Mouse (Mus musculus) heart, embryonic 11.5 days (tissue): Measurements from ENCODE around the gene Stpg3. TPM values are rescaled to one million over a fixed set of nuclear protein-coding genes. Genes with fewer than 3 reads are reported as not detected.

ENCODE experiments used
- ATAC-seq: fragments of 200-750 bp; cut with Nextera tagmentation; replicated peaks from 2 replicates; pipeline ENCODE4 v1.8.0; 2017; ENCODE audit warnings: moderate library complexity; ENCODE audit not compliant: insufficient number of reproducible peaks, low FRiP score, low TSS enrichment
- H3K27ac ChIP-seq: fragments of 300-500 bp; sonication (generic); 2 replicates; pipeline ENCODE4 v1.5.1; 2014; ENCODE audit warnings: mild to moderate bottlenecking, low read depth, low read length
- H3K27me3 ChIP-seq: fragments of 300-500 bp; sonication (generic); 2 replicates; pipeline ENCODE4 v1.6.1; 2014; ENCODE audit warnings: mild to moderate bottlenecking, low read length, mixed read lengths; ENCODE audit not compliant: control insufficient read depth, insufficient read depth
- H3K36me3 ChIP-seq: fragments of 300-500 bp; sonication (generic); 2 replicates; pipeline ENCODE4 v1.6.1; 2014; ENCODE audit warnings: mild to moderate bottlenecking, low read length, moderate library complexity, mixed read lengths; ENCODE audit not compliant: control insufficient read depth, insufficient read depth
- H3K4me1 ChIP-seq: fragments of 300-500 bp; sonication (generic); 2 replicates; pipeline ENCODE4 v1.6.1; 2014; ENCODE audit warnings: low read length; ENCODE audit not compliant: control insufficient read depth, insufficient read depth
- H3K4me2 ChIP-seq: fragments of 300-500 bp; sonication (generic); 2 replicates; pipeline ENCODE4 v1.6.1; 2014; ENCODE audit warnings: mild to moderate bottlenecking, moderate library complexity
- H3K4me3 ChIP-seq: fragments of 300-500 bp; sonication (generic); 2 replicates; pipeline ENCODE4 v1.5.1; 2014; ENCODE audit warnings: low read depth, low read length
- H3K9ac ChIP-seq: fragments of 300-500 bp; sonication (generic); 2 replicates; pipeline ENCODE4 v1.6.1; 2014; ENCODE audit warnings: mild to moderate bottlenecking, low read depth, low read length, moderate library complexity
- H3K9me3 ChIP-seq: fragments of 300-500 bp; sonication (generic); replicated peaks from 2 replicates; pipeline ENCODE4 v1.6.1; 2016; ENCODE audit warnings: low read length; ENCODE audit not compliant: control insufficient read depth
- WGBS: fragments of 180-500 bp; shearing (Covaris S2); extraction: QIAGEN DNeasy Blood & Tissue Kit; methylation state at CpG from one replicate; pipeline ENCODE4 v1.1.7; 2014; ENCODE audit not compliant: insufficient replicate concordance; 5-methylcytosine and 5-hydroxymethylcytosine counted together
- polyA plus RNA-seq: library from polyadenylated mRNA; unstranded; fragments of >200 nt; fragmentation: Nextera tagmentation; extraction: Ambion mirVana; gene quantifications from 2 replicates; pipeline ENCODE4 v1.2.1, GENCODE M21; 2014

Gene Stpg3
- polyA plus RNA-seq, 1 experiment from 2014 or later, result not detected

DNA sequence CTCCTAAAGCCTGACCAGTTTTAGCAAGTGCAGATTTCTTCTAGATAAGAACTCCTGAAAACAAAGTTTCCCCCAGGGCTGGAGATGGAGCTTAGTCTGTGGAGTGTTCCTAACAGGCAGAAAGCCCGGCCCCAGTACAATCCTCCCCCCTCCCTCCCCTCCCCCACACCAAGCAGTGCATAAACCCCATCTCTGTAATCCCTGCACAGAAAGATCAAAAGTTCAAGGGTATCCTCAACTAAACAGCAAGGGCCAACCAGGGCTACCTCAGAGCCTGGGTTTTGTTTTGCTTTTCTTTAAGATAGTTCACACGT, 45.8 kb downstream of the Stpg3 start:
- H3K4me2 ChIP-seq, result peak overlapping the region; percentile 82
- H3K9ac ChIP-seq, result peak overlapping the region; percentile 77
- peaks cover 17% of the 10 kb centered on the region for H3K4me1 ChIP-seq
- no peaks in the 10 kb centered on the region for H3K36me3 ChIP-seq
- peak overlapping the region; percentile 10; the same call in 1 of the 2 replicates for H3K27ac ChIP-seq
- no peak for ATAC-seq
- H3K4me3 ChIP-seq, result peak overlapping the region; percentile 55
- H3K9me3 ChIP-seq, result no peaks in the 10 kb centered on the region
- WGBS, result 16% methylated on average over 2 of the region's 2 CpGs
- no peaks in the 10 kb centered on the region for H3K27me3 ChIP-seq

DNA sequence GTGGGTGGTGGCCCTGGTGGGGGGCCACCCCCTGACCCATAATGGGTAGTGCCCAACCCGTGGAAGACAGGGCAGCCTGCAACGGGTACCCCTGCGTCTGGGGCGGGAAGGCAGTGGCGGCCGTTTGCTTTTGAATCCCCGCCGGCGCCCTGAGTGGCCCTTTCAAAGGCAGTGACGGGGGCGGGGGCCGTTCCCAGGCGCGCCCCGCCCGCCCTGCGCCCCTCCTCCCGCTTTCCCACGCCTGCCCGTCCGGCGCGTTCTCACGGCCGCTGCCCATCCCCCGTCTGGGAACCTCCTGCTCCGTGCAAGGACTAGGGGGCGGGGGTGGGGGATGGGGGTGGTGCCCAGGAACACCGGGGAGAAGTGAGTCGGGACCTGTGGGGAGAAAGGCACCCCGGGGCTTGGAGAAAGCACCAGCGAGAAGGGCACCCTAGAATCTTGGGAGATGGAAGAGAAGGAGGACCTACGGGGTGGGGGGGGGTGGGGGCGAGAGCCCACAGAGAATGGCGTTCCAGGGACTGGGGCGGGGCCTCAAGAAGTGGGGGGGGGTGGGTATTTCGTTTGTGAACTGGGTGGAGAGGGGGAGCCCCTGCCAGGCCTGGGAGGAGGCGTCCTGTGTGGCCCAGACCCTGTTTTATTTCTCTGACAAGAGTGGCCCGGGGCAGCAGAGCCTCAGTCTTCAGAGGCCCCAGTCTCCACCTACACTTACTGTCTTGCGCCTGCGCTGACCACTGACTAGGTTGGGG, 46.3 kb downstream of the Stpg3 start:
- Histone ChIP-seq H3K9me3 (no peaks in the 10 kb centered on the region), H3K4me1 (peaks cover 22% of the 10 kb centered on the region), H3K27ac (peak overlapping the region; percentile 81), H3K4me2 (peak overlapping the region; percentile 82), H3K27me3 (no peaks in the 10 kb centered on the region), H3K9ac (peak overlapping the region; percentile 77), H3K36me3 (no peaks in the 10 kb centered on the region), H3K4me3 (peak overlapping the region; percentile 55)
- peak; percentile 76 for ATAC-seq
- WGBS, result under 1% methylated on average over 27 of the region's 41 CpGs

DNA sequence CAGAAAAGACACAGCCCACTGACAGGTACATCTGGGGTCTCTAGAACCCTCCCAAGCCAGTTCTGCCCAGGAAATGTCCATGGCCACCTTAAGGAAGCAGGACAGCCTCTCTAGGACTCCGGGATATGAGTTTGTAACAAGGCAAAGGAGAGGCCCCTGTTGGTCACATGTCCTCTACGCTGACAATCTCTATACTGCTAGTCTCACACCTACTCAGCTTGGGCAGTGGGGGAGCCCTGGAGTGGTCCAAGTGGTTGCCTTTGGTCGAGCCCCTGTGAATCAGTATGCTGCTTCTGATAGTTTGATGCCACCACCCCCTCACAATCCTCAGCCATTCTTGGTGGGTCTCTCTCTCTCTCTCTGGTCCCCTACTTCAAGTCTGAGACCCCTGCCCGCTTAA, 47.0 kb downstream of the Stpg3 start:
- peak overlapping the region; percentile 81 for H3K27ac ChIP-seq
- ATAC-seq, result 0 out of 2 replicates have a peak, but pooled peaks have one; percentile 22
- H3K4me2 ChIP-seq, result peak overlapping the region; percentile 82
- H3K4me3 ChIP-seq, result peak overlapping the region; percentile 55
- H3K27me3 ChIP-seq, result peaks cover 4% of the 10 kb centered on the region; the same call in 1 of the 2 replicates
- peak overlapping the region; percentile 77 for H3K9ac ChIP-seq
- WGBS, result 19% methylated on average over 4 of the region's 4 CpGs
- peaks cover 22% of the 10 kb centered on the region for H3K4me1 ChIP-seq
- H3K36me3 ChIP-seq, result no peaks in the 10 kb centered on the region
- H3K9me3 ChIP-seq, result no peaks in the 10 kb centered on the region

Other genes with a start within 250 kb of the Stpg3 start
- 123 and 137 TPM in 2 replicates for gene Mrpl41, start 239.5 kb downstream of the Stpg3 start, polyA plus RNA-seq
- gene Pnpla7, start 238.6 kb downstream of the Stpg3 start, polyA plus RNA-seq, result 6.9 and 8.1 TPM in 2 replicates
- gene Nsmf, start 160.3 kb downstream of the Stpg3 start, polyA plus RNA-seq, result 32.9 and 37.7 TPM in 2 replicates
- not detected in 2 replicates for gene Entpd8, start 134.3 kb downstream of the Stpg3 start, polyA plus RNA-seq
- 0.10 TPM in 1 of 2 replicates, not detected in the other for gene Noxa1, start 119.5 kb downstream of the Stpg3 start, polyA plus RNA-seq
- gene Nrarp, start 33.9 kb downstream of the Stpg3 start, polyA plus RNA-seq, result 4.5 and 4.8 TPM in 2 replicates
- gene Tor4a, start 17.8 kb downstream of the Stpg3 start, polyA plus RNA-seq, result 5.9 and 8.3 TPM in 2 replicates
- 62.9 and 69.0 TPM in 2 replicates for gene Nelfb, start 3.1 kb downstream of the Stpg3 start, polyA plus RNA-seq
- 0.44 TPM in 1 of 2 replicates, not detected in the other for gene Fam166a, start 4.1 kb upstream of the Stpg3 start, polyA plus RNA-seq
- gene Tubb4b, start 10.1 kb upstream of the Stpg3 start, polyA plus RNA-seq, result 449 and 481 TPM in 2 replicates
- not detected in 2 replicates for gene Slc34a3, start 19.7 kb upstream of the Stpg3 start, polyA plus RNA-seq
- gene Rnf224, start 22.1 kb upstream of the Stpg3 start, polyA plus RNA-seq, result 0.42 TPM in 1 of 2 replicates, not detected in the other
- gene Rnf208, start 27.6 kb upstream of the Stpg3 start, polyA plus RNA-seq, result 5.2 and 7.1 TPM in 2 replicates
- not detected in 2 replicates for gene Cysrt1, start 27.8 kb upstream of the Stpg3 start, polyA plus RNA-seq
- 2.5 and 2.9 TPM in 2 replicates for gene AL732309.1, start 32.2 kb upstream of the Stpg3 start, polyA plus RNA-seq
- gene Tmem203, start 40.8 kb upstream of the Stpg3 start, polyA plus RNA-seq, result 12.9 and 16.0 TPM in 2 replicates
- gene Tprn, start 48.0 kb upstream of the Stpg3 start, polyA plus RNA-seq, result 3.3 TPM in 2 replicates
- gene Ssna1, start 57.8 kb upstream of the Stpg3 start, polyA plus RNA-seq, result 156 and 175 TPM in 2 replicates
- 73.0 and 76.1 TPM in 2 replicates for gene Anapc2, start 57.8 kb upstream of the Stpg3 start, polyA plus RNA-seq
- gene Tmem210, start 73.5 kb upstream of the Stpg3 start, polyA plus RNA-seq, result not detected in 2 replicates
- gene Lrrc26, start 75.3 kb upstream of the Stpg3 start, polyA plus RNA-seq, result not detected in 2 replicates
- gene Grin1, start 104.5 kb upstream of the Stpg3 start, polyA plus RNA-seq, result 0.96 and 1.1 TPM in 2 replicates
- 47.9 and 68.4 TPM in 2 replicates for gene Man1b1, start 117.7 kb upstream of the Stpg3 start, polyA plus RNA-seq
- gene Dpp7, start 141.7 kb upstream of the Stpg3 start, polyA plus RNA-seq, result 13.1 and 14.0 TPM in 2 replicates
- 10.8 and 11.2 TPM in 2 replicates for gene Uap1l1, start 151.0 kb upstream of the Stpg3 start, polyA plus RNA-seq
- gene Sapcd2, start 157.7 kb upstream of the Stpg3 start, polyA plus RNA-seq, result 16.0 and 18.2 TPM in 2 replicates
- gene Entpd2, start 181.2 kb upstream of the Stpg3 start, polyA plus RNA-seq, result 0.18 and 0.20 TPM in 2 replicates
- 16.8 and 18.9 TPM in 2 replicates for gene Npdc1, start 184.7 kb upstream of the Stpg3 start, polyA plus RNA-seq
- gene Fut7, start 208.6 kb upstream of the Stpg3 start, polyA plus RNA-seq, result not detected in 2 replicates
- gene Abca2, start 214.1 kb upstream of the Stpg3 start, polyA plus RNA-seq, result 2.0 and 3.4 TPM in 2 replicates
- gene Clic3, start 242.2 kb upstream of the Stpg3 start, polyA plus RNA-seq, result 0.47 and 0.83 TPM in 2 replicates
- gene Paxx, start 246.5 kb upstream of the Stpg3 start, polyA plus RNA-seq, result 16.5 and 20.0 TPM in 2 replicates